Mouse (Mus musculus) frontal cortex, postnatal 10 days (tissue): ENCODE measurements around the gene Casq2.

Experiments used
- DNase-seq, 2 experiments: peaks; one replicate each; pipeline ENCODE4 v3.0.0; 2022; ENCODE audit warnings: low spot score in 2 of 2, mixed read lengths in 1 of 2

Gene Casq2

GRCm38 (mm10) chr3:102193488-102194290 lies 107.5 kb downstream of the Casq2 start:
- no peak for DNase-seq

GRCm38 (mm10) chr3:102194291-102195051 lies 108.3 kb downstream of the Casq2 start:
- no peak for DNase-seq

GRCm38 (mm10) chr3:102195762-102196161 lies 109.5 kb downstream of the Casq2 start:
- DNase-seq: no peak
